In the genomic region with DNA sequence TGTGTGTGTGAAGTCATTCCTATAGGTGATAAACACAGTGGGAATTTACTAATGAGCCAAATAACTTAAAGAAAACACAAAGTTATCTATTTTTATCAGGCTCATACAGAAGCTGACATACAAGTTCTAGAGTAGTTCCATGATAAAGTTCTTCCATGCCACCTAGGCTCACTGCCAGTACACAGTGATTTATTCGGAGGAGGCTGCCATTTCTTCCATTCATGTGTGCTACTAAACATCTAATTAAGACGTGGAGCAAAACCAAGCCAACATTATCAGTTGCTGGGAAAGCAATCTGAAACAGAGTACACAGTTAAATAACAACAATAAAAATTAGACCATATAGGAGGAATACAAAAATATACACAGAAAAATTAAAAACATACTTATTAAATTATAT, we compare ENCODE assay signal across 21 mouse cellular contexts.
"Had no signal": no experiment of that assay in that cellular context is flagged by ENCODE, and none has a peak within 500 bp of the region (broad histone marks: within the 10 kb centered on the region; RNA-seq: fewer than 3 reads in every experiment).

No protein-coding gene starts in this region.

- H3K9me3 ChIP-seq: lung, embryonic 15.5 days; midbrain, embryonic 10.5 days; midbrain, embryonic 12.5 days; neural tube, embryonic 13.5 days; neural tube, embryonic 15.5 days had no signal

- ATAC-seq: lung, postnatal 0 days; midbrain, embryonic 16.5 days had no signal

- H3K27me3 ChIP-seq: lung, embryonic 15.5 days; midbrain, embryonic 12.5 days; neural tube, embryonic 13.5 days; neural tube, embryonic 15.5 days had no signal

- H3K36me3 ChIP-seq: lung, embryonic 15.5 days; midbrain, embryonic 10.5 days; midbrain, embryonic 12.5 days; neural tube, embryonic 13.5 days; neural tube, embryonic 15.5 days had no signal

- H3K9ac ChIP-seq: lung, embryonic 15.5 days; midbrain, embryonic 12.5 days; neural tube, embryonic 13.5 days; neural tube, embryonic 15.5 days had no signal

- H3K4me2 ChIP-seq: lung, embryonic 15.5 days; midbrain, embryonic 12.5 days; neural tube, embryonic 13.5 days; neural tube, embryonic 15.5 days had no signal

- H3K27ac ChIP-seq: lung, embryonic 15.5 days; macrophage; midbrain, embryonic 10.5 days; midbrain, embryonic 12.5 days; neural tube, embryonic 13.5 days; neural tube, embryonic 15.5 days had no signal

- DNase-seq: lung, adult 2 months; lung, postnatal 14 days; lung, postnatal 36 days; midbrain, embryonic 14.5 days; retina, postnatal 1 day; right cerebral cortex, adult 18-20 months; right cerebral cortex, postnatal 25 days; right cerebral cortex, postnatal 4 days; spleen, adult 18-20 months; thymus, adult 18-20 months; thymus, postnatal 14 days; thymus, postnatal 36 days had no signal

- H3K4me3 ChIP-seq: lung, embryonic 15.5 days; midbrain, embryonic 10.5 days; midbrain, embryonic 12.5 days; myocyte; neural tube, embryonic 13.5 days; neural tube, embryonic 15.5 days had no signal

- H3K4me1 ChIP-seq: lung, embryonic 15.5 days; neural tube, embryonic 15.5 days had no signal
